Mouse (Mus musculus): Measurements from ENCODE around the gene Asic2.

The Asic2 gene

GRCm38 (mm10) chr11:80856827-80857226 is 1111.4 kb downstream of the Asic2 start:
- DNase-seq (ENCODE audit: low read depth, low spot score): no peak

- no peak for DNase-seq (ENCODE audit: low read depth, low spot score)
Observed at GRCm38 (mm10) chr11:80854908-80855307, 1113.3 kb downstream of the Asic2 start.

DNA sequence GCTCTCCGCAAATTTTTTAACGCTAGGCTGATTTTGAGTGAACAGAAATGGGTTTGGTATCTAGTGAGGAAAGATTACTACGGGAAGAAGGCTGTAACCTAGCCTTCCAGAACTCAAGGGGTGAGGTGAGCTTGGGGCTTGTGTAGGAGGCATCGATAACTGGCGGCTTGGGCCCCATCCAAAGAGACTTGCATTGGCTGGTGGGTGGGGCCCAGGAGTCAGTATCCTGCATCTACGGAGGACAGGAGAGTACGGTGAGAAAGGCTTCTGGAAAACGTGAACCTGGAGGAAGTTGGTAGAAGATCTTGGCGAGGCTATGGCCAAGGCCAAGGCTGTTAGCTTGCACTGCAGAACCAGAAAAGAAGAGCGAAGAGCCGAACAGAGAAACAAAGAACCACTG is 1113.8 kb downstream of the Asic2 start:
- no peak for DNase-seq (ENCODE audit: low read depth, low spot score)

DNA sequence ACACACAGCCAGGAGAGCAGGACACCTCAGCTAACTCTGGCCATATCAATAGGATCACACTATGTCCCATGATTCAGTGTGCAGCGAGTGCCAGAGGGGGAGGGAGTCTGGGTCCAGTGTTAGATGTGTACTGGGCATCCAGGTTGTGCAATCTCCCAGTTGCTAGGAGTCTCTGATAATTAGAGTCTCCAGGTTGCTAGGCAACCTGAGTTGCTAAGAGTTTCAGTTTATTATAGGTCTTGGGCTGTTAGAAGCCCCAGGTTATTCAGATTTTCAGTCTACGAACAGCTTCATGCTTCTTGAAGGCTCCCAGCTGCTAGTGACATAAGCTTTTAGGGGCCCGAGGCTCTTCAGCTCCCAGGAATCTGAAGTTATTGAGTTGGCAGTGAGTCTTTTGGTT is 1115.2 kb downstream of the Asic2 start:
- DNase-seq (ENCODE audit: low read depth, low spot score): no peak

GRCm38 (mm10) chr11:80851859-80852258 is 1116.4 kb downstream of the Asic2 start:
- DNase-seq (ENCODE audit: low read depth, low spot score): peak; percentile 44

- no peak for DNase-seq (ENCODE audit: low read depth, low spot score)
Observed at GRCm38 (mm10) chr11:80848131-80848530, 1120.1 kb downstream of the Asic2 start.

- DNase-seq (ENCODE audit: low read depth, low spot score): no peak
Observed at GRCm38 (mm10) chr11:80846115-80846514, 1122.1 kb downstream of the Asic2 start.

GRCm38 (mm10) chr11:80845486-80845885 is 1122.8 kb downstream of the Asic2 start:
- DNase-seq (ENCODE audit: low read depth, low spot score): no peak

DNA sequence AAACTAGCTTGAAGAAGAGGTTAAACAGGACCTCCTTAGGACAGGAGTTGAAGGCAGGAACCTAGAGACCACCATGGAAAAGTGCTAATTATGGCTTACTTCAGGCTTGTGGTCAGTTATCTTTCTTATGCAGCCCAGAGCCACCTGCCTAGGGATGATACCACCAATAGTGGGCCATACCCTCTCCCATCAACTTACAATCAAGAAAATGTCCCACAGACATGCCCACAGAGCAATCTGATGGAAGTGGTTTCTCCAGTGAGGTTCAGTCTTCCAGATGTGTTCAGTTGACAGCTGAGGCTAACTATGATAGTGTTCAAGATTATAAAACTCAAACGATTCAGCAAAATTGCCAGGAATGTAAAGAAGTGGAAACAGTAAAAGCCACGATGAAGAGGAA is 1124.8 kb downstream of the Asic2 start:
- DNase-seq (ENCODE audit: low read depth, low spot score): no peak

DNA sequence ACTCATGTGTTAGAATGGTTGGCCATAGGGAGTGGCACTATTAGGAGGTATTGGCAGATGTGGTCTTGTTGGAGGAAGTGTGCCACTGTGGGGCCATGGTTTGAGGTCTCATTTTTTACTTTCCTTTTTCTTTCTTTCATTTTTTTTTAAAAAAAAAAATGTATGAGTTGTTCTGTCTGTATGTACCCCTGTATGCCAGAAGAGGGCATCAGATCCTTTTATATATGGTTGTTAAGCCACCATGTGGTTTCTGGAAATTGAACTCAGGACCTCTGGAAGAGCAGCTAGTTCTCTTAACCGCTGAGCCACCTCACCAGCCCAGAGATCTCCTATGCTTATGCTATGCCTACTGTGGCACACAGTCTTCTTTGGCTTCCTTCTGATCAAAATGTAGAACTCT is 1129.5 kb downstream of the Asic2 start:
- DNase-seq (ENCODE audit: low read depth, low spot score): peak; percentile 8

- DNase-seq (ENCODE audit: low read depth, low spot score): no peak
Observed at GRCm38 (mm10) chr11:80835841-80836240, 1132.4 kb downstream of the Asic2 start.

DNA sequence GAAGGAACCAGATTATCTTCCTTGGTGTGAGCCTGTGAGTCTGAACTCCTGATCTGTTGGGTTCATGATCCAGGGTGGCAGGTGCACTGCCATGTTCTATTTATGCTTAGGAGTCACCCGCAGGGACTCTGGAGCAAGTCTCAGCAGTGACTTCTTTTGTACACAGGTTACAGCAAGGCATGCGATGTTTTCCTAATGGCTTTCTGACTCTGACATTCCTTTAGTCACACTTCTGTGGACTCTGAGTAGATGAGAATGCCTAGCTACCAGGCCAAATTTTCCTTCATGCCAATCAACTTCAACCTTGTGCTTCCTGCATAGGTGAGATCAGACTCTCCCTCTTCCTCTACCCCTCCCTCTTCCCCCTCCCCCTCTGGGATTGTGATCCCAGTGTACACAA is 1132.9 kb downstream of the Asic2 start:
- DNase-seq (ENCODE audit: low read depth, low spot score): no peak
